Mouse (Mus musculus) erythroblast, embryonic 14.5 days (primary cell): ENCODE data around the gene Dzank1. TPM values are rescaled to one million over a fixed set of nuclear protein-coding genes. Genes with fewer than 3 reads are reported as not detected.

Experiments used
- H3K27me3 ChIP-seq: 2 replicates; pipeline ENCODE4 v1.6.1; 2012; ENCODE audit warnings: inconsistent platforms; ENCODE audit not compliant: control insufficient read depth
- H3K36me3 ChIP-seq: 2 replicates; pipeline ENCODE4 v1.6.1; 2012; ENCODE audit warnings: mild to moderate bottlenecking, inconsistent platforms; ENCODE audit not compliant: control insufficient read depth
- H3K4me1 ChIP-seq: 2 replicates; pipeline ENCODE4 v1.6.1; 2012; ENCODE audit warnings: inconsistent platforms; ENCODE audit not compliant: control insufficient read depth
- H3K4me3 ChIP-seq: replicated peaks from 2 replicates; pipeline ENCODE3; 2012; ENCODE audit warnings: moderate library complexity, mild to moderate bottlenecking, inconsistent platforms
- H3K9me3 ChIP-seq: 2 replicates; pipeline ENCODE4 v1.6.1; 2012; ENCODE audit warnings: low read length, inconsistent platforms, mixed read lengths; ENCODE audit not compliant: control insufficient read depth
- GATA1 ChIP-seq: IDR thresholded peaks from 2 replicates; pipeline ENCODE4 v1.6.1; 2012; ENCODE audit warnings: low read length, inconsistent platforms, mixed read lengths
- TAL1 ChIP-seq: IDR thresholded peaks from 3 replicates; pipeline ENCODE4 v1.6.1; 2012; ENCODE audit warnings: low read length, inconsistent platforms, mixed read lengths
- polyA plus RNA-seq: library from polyadenylated mRNA; stranded (reverse); fragments of >175 nt; gene quantifications from 2 replicates; pipeline ENCODE4 v1.2.3, GENCODE M21; 2012

The Dzank1 gene
- polyA plus RNA-seq, 1 experiment, result not detected

GRCm38 (mm10) chr2:144428659-144429058, 98.6 kb downstream of the Dzank1 start:
- Histone ChIP-seq H3K9me3 (no peaks in the 10 kb centered on the region), H3K36me3 (no peaks in the 10 kb centered on the region), H3K4me3 (no peak overlapping the region), H3K4me1 (no peaks in the 10 kb centered on the region), H3K27me3 (no peaks in the 10 kb centered on the region)
- TF ChIP-seq TAL1, result no peak
- no peak for TF ChIP-seq GATA1

- no peaks in the 10 kb centered on the region for H3K9me3 ChIP-seq
- H3K4me3 ChIP-seq, result no peak overlapping the region
- no peaks in the 10 kb centered on the region for H3K4me1 ChIP-seq
- TF ChIP-seq TAL1, result no peak
- TF ChIP-seq GATA1, result no peak
- no peaks in the 10 kb centered on the region for H3K27me3 ChIP-seq
- no peaks in the 10 kb centered on the region for H3K36me3 ChIP-seq
Observed at GRCm38 (mm10) chr2:144427852-144428251, 99.4 kb downstream of the Dzank1 start.

- no peaks in the 10 kb centered on the region for H3K4me1 ChIP-seq
- no peaks in the 10 kb centered on the region for H3K9me3 ChIP-seq
- no peak overlapping the region for H3K4me3 ChIP-seq
- no peak for TF ChIP-seq GATA1
- TF ChIP-seq TAL1, result no peak
- H3K27me3 ChIP-seq, result no peaks in the 10 kb centered on the region
- H3K36me3 ChIP-seq, result no peaks in the 10 kb centered on the region
Observed at GRCm38 (mm10) chr2:144425761-144426160, 101.5 kb downstream of the Dzank1 start.

- TF ChIP-seq GATA1 (no peak), TAL1 (no peak)
- Histone ChIP-seq H3K4me1 (no peaks in the 10 kb centered on the region), H3K9me3 (no peaks in the 10 kb centered on the region), H3K36me3 (no peaks in the 10 kb centered on the region), H3K4me3 (no peak overlapping the region), H3K27me3 (no peaks in the 10 kb centered on the region)
Observed at GRCm38 (mm10) chr2:144422094-144422675, 105.0 kb downstream of the Dzank1 start.

Other genes starting within 250 kb of the Dzank1 start
- not detected in 2 replicates for gene Ovol2, start 195.3 kb downstream of the Dzank1 start, polyA plus RNA-seq
- 0.91 and 1.1 TPM in 2 replicates for gene Kat14, start 158.4 kb downstream of the Dzank1 start, polyA plus RNA-seq
- gene Pet117, start 158.4 kb downstream of the Dzank1 start, polyA plus RNA-seq, result 0.09 TPM in 1 of 2 replicates, not detected in the other
- gene Polr3f, start 304 bp upstream of the Dzank1 start, polyA plus RNA-seq, result 0.06 and 0.20 TPM in 2 replicates
- 0.02 TPM in 1 of 2 replicates, not detected in the other for gene Rbbp9, start 23.5 kb upstream of the Dzank1 start, polyA plus RNA-seq
- gene Sec23b, start 28.8 kb upstream of the Dzank1 start, polyA plus RNA-seq, result 0.43 and 0.44 TPM in 2 replicates
- gene Smim26, start 66.6 kb upstream of the Dzank1 start, polyA plus RNA-seq, result 0.10 TPM in 1 of 2 replicates, not detected in the other
- 0.42 and 0.55 TPM in 2 replicates for gene Dtd1, start 72.5 kb upstream of the Dzank1 start, polyA plus RNA-seq